Mouse (Mus musculus): Measurements from ENCODE around the gene Grin2b. TPM values are rescaled to one million over a fixed set of nuclear protein-coding genes. Genes with fewer than 3 reads are reported as not detected.

The Grin2b gene
- total and polyA plus RNA-seq, 3 experiments = not detected

DNA sequence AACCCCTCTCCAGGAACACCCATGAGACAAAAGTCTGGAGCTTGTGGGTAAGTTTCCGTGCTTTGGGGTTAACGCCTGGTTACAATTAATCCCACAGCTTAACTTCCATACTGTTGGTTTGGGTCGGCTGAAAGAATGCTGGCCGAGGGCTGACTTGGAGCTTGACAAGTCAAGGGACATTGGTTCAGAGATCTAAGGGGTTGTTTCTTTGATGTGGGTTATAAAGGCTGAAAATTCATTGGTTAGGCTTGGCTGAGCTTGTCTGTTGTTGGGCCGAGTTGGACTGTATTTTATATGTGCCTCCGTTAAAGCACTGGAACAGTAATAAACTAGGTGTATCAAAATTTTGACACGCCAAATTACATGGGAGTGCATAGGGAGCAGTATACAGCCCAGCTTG, 359.6 kb downstream of the Grin2b start:
- dilution Hi-C loops (cut with MboI; ENCODE audit: extremely low pct_ligation_motif_present, extremely low pct_unique_long_range_greater_than_20kb, low sequenced_read_pairs) (no loop called here), in situ Hi-C loops (cut with MboI; ENCODE audit: low pct_ligation_motif_present, low pct_unique_long_range_greater_than_20kb, low sequenced_read_pairs) (no loop called here)
- no peaks in the 10 kb centered on the region for H3K36me3 ChIP-seq (replicated peaks in 1 of 2; ENCODE audit: control insufficient read depth in 1 of 2, insufficient read depth in 1 of 2, low read length in 1 of 2)
- no peak overlapping the region for H3K9ac ChIP-seq (ENCODE audit: insufficient read depth, low read depth)
- H3K9me3 ChIP-seq (replicated peaks; ENCODE audit: low read length) = peaks cover 81% of the 10 kb centered on the region
- no peak for DNase-seq (ENCODE audit: extremely low read depth)
- H3K27me3 ChIP-seq (replicated peaks) = no peaks in the 10 kb centered on the region
- no peaks in the 10 kb centered on the region for H3K4me1 ChIP-seq (ENCODE audit: control insufficient read depth in 1 of 2, insufficient read depth in 2 of 2)
- H3K79me2 ChIP-seq (replicated peaks; ENCODE audit: control insufficient read depth, extremely low read depth, insufficient read depth, poor library complexity, severe bottlenecking) = no peaks in the 10 kb centered on the region
- no peak for TF ChIP-seq ZMIZ1 (IDR thresholded peaks at IDR 0.05; ENCODE audit: low read depth, low read length)
- TF ChIP-seq POLR2AphosphoS2 (IDR thresholded peaks at IDR 0.05; ENCODE audit: low read depth, low read length) = no peak
- no peak overlapping the region for H3K4me2 ChIP-seq (ENCODE audit: insufficient read depth, low read depth, poor library complexity, severe bottlenecking)
- H3K27ac ChIP-seq (ENCODE audit: insufficient read depth, low read depth) = no peak overlapping the region
- no peak overlapping the region for H3K4me3 ChIP-seq (replicated peaks in 1 of 3; ENCODE audit: low read depth in 2 of 3, low read length in 2 of 3, poor library complexity in 1 of 3)

DNA sequence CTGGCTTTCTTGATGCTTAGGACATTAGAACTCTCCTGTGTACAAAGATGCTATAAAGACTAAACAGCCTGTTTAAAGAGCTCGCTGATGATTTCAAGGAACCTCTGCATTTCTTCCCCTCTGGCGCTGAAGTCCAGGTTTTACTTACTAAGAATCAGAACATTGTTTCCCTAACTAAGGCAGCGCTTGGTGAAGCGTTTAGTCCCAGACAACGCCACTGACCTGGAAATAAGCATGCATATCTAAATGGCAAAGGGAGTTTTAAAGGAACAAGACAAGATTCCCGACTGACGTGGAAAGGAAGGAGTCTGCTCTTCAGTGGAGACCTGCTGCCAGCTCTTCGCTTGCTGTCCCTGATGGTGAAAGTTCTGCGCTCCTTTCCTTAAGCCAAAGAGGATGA, 367.9 kb downstream of the Grin2b start:
- in situ Hi-C loops (cut with MboI; ENCODE audit: low pct_ligation_motif_present, low pct_unique_long_range_greater_than_20kb, low sequenced_read_pairs) = no loop called here

GRCm38 (mm10) chr6:135799949-135800348, 373.4 kb downstream of the Grin2b start:
- H3K4me2 ChIP-seq (ENCODE audit: insufficient read depth, low read depth, poor library complexity, severe bottlenecking) = no peak overlapping the region
- peaks cover 84% of the 10 kb centered on the region for H3K9me3 ChIP-seq (replicated peaks; ENCODE audit: low read length)
- in situ Hi-C loops (cut with MboI; ENCODE audit: low pct_ligation_motif_present, low pct_unique_long_range_greater_than_20kb, low sequenced_read_pairs) = no loop called here
- dilution Hi-C loops (cut with MboI; ENCODE audit: extremely low pct_ligation_motif_present, extremely low pct_unique_long_range_greater_than_20kb, low sequenced_read_pairs) = no loop called here
- H3K36me3 ChIP-seq (replicated peaks in 1 of 2; ENCODE audit: control insufficient read depth in 1 of 2, insufficient read depth in 1 of 2, low read length in 1 of 2) = no peaks in the 10 kb centered on the region
- no peak overlapping the region for H3K9ac ChIP-seq (ENCODE audit: insufficient read depth, low read depth)
- no peak overlapping the region for H3K27ac ChIP-seq (ENCODE audit: insufficient read depth, low read depth)
- no peak for TF ChIP-seq TBP (conservative IDR thresholded peaks at IDR 0.05; ENCODE audit: low read depth, low read length)
- no peak for TF ChIP-seq UBTF (IDR thresholded peaks at IDR 0.05; ENCODE audit: low read depth, low read length)
- no peak for TF ChIP-seq MEF2A (IDR thresholded peaks at IDR 0.05; ENCODE audit: borderline replicate concordance, low read depth, low read length)
- no peak for TF ChIP-seq POLR2AphosphoS2 (IDR thresholded peaks at IDR 0.05; ENCODE audit: low read depth, low read length)
- TF ChIP-seq CTCF (conservative IDR thresholded peaks at IDR 0.05 in 1 of 2, IDR thresholded peaks at IDR 0.05 in 1 of 2; ENCODE audit: low read depth in 2 of 2, low read length in 2 of 2) = no peak
- no peak for TF ChIP-seq IRF4 (IDR thresholded peaks at IDR 0.05; ENCODE audit: low read depth, low read length)
- TF ChIP-seq MAZ (IDR thresholded peaks at IDR 0.05; ENCODE audit: low read depth, low read length) = no peak
- TF ChIP-seq MAX (IDR thresholded peaks at IDR 0.05; ENCODE audit: low read length) = no peak
- TF ChIP-seq USF1 (IDR thresholded peaks at IDR 0.05; ENCODE audit: low read depth, low read length) = no peak
- no peak for TF ChIP-seq ZC3H11A (IDR thresholded peaks at IDR 0.05; ENCODE audit: low read depth, low read length)
- TF ChIP-seq GABPA (IDR thresholded peaks at IDR 0.05; ENCODE audit: insufficient replicate concordance, low read depth, low read length) = no peak
- no peak for TF ChIP-seq USF2 (conservative IDR thresholded peaks at IDR 0.05; ENCODE audit: low read depth, low read length)
- no peak for TF ChIP-seq MAFK (IDR thresholded peaks at IDR 0.05; ENCODE audit: insufficient replicate concordance, low read length)
- TF ChIP-seq NELFE (IDR thresholded peaks at IDR 0.05; ENCODE audit: low read depth, low read length) = no peak
- TF ChIP-seq CHD2 (IDR thresholded peaks at IDR 0.05; ENCODE audit: low read length) = no peak
- no peak for TF ChIP-seq ETS1 (conservative IDR thresholded peaks at IDR 0.05; ENCODE audit: low read depth, low read length)
- no peak for TF ChIP-seq EP300 (IDR thresholded peaks at IDR 0.05; ENCODE audit: low read length)
- no peak overlapping the region for H3K4me3 ChIP-seq (replicated peaks in 1 of 3; ENCODE audit: low read depth in 2 of 3, low read length in 2 of 3, poor library complexity in 1 of 3)
- H3K79me2 ChIP-seq (replicated peaks; ENCODE audit: control insufficient read depth, extremely low read depth, insufficient read depth, poor library complexity, severe bottlenecking) = no peaks in the 10 kb centered on the region
- H3K27me3 ChIP-seq (replicated peaks) = no peaks in the 10 kb centered on the region
- no peak for DNase-seq (ENCODE audit: extremely low read depth)
- no peaks in the 10 kb centered on the region for H3K4me1 ChIP-seq (ENCODE audit: control insufficient read depth in 1 of 2, insufficient read depth in 2 of 2)

More for the DNA sequence above, 367.9 kb downstream of the Grin2b start:
- no peak for DNase-seq (ENCODE audit: extremely low read depth)
- H3K4me3 ChIP-seq (replicated peaks in 1 of 3; ENCODE audit: low read depth in 2 of 3, low read length in 2 of 3, poor library complexity in 1 of 3) = no peak overlapping the region
- H3K36me3 ChIP-seq (replicated peaks in 1 of 2; ENCODE audit: control insufficient read depth in 1 of 2, insufficient read depth in 1 of 2, low read length in 1 of 2) = no peaks in the 10 kb centered on the region
- H3K9me3 ChIP-seq (replicated peaks; ENCODE audit: low read length) = peaks cover 76% of the 10 kb centered on the region
- H3K27ac ChIP-seq (ENCODE audit: insufficient read depth, low read depth) = no peak overlapping the region
- dilution Hi-C loops (cut with MboI; ENCODE audit: extremely low pct_ligation_motif_present, extremely low pct_unique_long_range_greater_than_20kb, low sequenced_read_pairs) = no loop called here
- no peaks in the 10 kb centered on the region for H3K4me1 ChIP-seq (ENCODE audit: control insufficient read depth in 1 of 2, insufficient read depth in 2 of 2)
- TF ChIP-seq IRF4 (IDR thresholded peaks at IDR 0.05; ENCODE audit: low read depth, low read length) (no peak), RAD21 (IDR thresholded peaks at IDR 0.05; ENCODE audit: low read depth, low read length) (no peak), ZKSCAN1 (IDR thresholded peaks at IDR 0.05; ENCODE audit: borderline replicate concordance, low read depth, low read length) (no peak), POLR2A (IDR thresholded peaks at IDR 0.05; ENCODE audit: low read depth, low read length) (no peak), HCFC1 (IDR thresholded peaks at IDR 0.05; ENCODE audit: low read depth, low read length) (no peak), MAFK (IDR thresholded peaks at IDR 0.05; ENCODE audit: insufficient replicate concordance, low read length) (no peak), MAZ (IDR thresholded peaks at IDR 0.05; ENCODE audit: low read depth, low read length) (no peak), ETS1 (conservative IDR thresholded peaks at IDR 0.05; ENCODE audit: low read depth, low read length) (no peak), JUN (IDR thresholded peaks at IDR 0.05; ENCODE audit: insufficient read depth, low read depth, low read length) (no peak), MYC (IDR thresholded peaks at IDR 0.05; ENCODE audit: low read depth, low read length) (no peak), USF2 (conservative IDR thresholded peaks at IDR 0.05; ENCODE audit: low read depth, low read length) (no peak), E2F4 (IDR thresholded peaks at IDR 0.05; ENCODE audit: insufficient replicate concordance, low read depth, low read length) (no peak), JUND (conservative IDR thresholded peaks at IDR 0.05; ENCODE audit: low read depth, low read length) (no peak), KAT2A (IDR thresholded peaks at IDR 0.05; ENCODE audit: insufficient replicate concordance, low read length) (no peak)
- H3K4me2 ChIP-seq (ENCODE audit: insufficient read depth, low read depth, poor library complexity, severe bottlenecking) = no peak overlapping the region
- H3K9ac ChIP-seq (ENCODE audit: insufficient read depth, low read depth) = no peak overlapping the region
- no peaks in the 10 kb centered on the region for H3K79me2 ChIP-seq (replicated peaks; ENCODE audit: control insufficient read depth, extremely low read depth, insufficient read depth, poor library complexity, severe bottlenecking)
- H3K27me3 ChIP-seq (replicated peaks) = no peaks in the 10 kb centered on the region
